Mouse (Mus musculus): ENCODE measurements at regions not wholly inside any gene's neighbourhood (a gene's known extent, or its start where the extent isn't known, plus 50 kb on each side); places are given as distances from the start of the nearest gene placed in this dataset.

- no peak for DNase-seq (ENCODE audit: low read depth, low spot score)
Observed at GRCm38 (mm10) chr8:89279844-89280243, 235.9 kb upstream of the Sall1 start.

DNA sequence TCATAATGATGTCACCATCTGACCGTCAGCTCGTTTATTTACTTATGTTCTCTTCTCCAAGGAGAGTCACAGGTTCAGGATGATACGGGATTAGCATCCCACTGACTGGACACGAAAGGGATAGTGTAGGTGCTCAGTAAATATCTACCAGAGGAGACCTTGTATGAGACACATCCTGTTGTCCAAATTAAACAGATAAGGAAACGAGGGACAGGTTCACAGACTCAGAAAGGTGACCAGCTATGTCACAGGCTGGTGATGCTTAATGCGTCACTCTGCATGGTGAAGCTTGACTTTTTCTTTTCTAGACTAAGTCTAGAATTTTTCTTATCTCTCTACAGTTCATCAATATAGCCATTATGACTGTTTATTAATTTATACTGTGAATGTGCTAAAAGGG, 235.2 kb upstream of the Sall1 start:
- no peak for DNase-seq (ENCODE audit: low read depth, low spot score)

DNA sequence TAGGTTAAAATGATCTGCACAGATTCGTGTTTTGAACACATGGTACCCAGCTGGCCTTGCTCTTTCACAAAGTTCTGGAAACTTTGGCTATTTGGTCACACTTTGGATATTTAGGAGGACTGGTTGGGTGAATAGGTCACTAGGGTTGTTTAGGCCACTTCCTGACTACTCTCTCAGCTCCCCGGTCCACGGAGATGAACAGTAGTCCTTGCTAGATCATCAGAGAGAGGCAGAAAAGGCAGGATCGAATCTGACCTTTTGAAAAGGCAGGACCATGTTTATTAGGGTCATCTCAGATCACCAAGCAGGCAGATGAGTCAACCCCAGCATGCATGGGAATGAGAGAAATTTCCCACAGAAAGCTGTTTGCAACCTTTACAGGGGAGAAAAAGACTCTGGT, 229.3 kb upstream of the Sall1 start:
- DNase-seq (ENCODE audit: low read depth, low spot score): no peak

DNA sequence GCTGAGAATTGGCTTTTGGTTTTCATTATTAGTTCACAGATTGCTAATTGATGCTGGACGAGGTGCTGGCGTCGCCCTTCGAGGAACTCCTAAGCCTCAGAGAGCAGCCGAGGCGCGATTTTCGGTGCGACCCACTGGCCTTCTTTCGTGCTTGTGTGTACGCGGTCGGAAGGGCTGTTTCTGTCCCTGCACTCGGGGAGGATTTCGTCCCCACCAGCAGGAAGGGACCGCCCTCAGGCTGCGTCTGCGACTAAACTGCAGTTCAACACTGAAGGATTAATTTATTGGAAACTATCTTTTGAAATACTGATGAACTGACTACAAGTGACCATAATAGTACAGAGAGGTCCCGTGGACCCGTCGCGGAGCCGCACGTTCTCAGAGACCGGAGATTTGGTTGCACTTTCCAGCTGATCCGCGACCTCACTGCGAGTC, 228.4 kb upstream of the Sall1 start:
- DNase-seq (ENCODE audit: low read depth, low spot score): no peak

- DNase-seq (ENCODE audit: low read depth, low spot score): no peak
Observed at GRCm38 (mm10) chr8:89271381-89272355, 227.7 kb upstream of the Sall1 start.

DNA sequence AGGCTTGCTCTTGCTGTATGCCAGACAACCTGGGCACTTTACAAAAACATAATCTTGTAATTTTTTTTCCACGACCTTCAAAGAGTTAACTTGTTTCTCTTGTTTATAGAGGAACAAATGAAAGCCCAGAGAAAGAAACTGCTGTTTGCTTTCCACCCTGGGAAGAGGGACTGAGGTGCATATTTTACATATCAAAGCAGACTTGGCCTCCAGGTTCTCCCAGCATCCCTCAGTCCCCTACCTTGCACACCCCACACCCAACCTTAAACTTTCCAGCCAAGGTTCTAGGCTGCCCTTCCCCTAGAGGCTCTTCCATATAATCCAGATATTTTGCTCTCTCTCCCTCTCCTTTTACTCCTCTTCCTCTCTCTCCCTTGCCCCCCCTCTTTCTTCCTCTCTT, 226.0 kb upstream of the Sall1 start:
- DNase-seq (ENCODE audit: low read depth, low spot score): no peak

GRCm38 (mm10) chr8:89261163-89261812, 217.3 kb upstream of the Sall1 start:
- DNase-seq (ENCODE audit: low read depth, low spot score): no peak

DNA sequence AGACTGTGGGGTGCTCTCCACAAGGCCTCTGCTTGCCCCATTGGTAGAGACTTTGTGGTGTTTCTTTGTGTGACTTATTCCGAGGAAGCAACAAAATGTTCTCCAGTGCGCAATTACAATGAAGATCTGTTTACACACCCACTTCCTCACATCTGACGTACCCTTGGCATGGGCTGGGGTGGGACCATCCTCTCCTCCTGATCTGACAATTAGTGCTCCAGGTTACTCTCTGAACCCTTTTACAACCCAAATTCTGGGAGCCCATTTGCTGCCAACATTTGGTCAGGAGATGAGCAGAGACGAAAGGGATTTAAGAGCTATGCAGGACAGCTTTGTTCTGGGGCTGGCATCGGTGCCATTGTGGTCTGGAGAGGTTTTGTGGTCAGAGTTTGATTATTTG, 215.9 kb upstream of the Sall1 start:
- DNase-seq (ENCODE audit: low read depth, low spot score): no peak

- DNase-seq (ENCODE audit: low read depth, low spot score): no peak
Observed at GRCm38 (mm10) chr8:89246342-89246741, 202.4 kb upstream of the Sall1 start.

DNA sequence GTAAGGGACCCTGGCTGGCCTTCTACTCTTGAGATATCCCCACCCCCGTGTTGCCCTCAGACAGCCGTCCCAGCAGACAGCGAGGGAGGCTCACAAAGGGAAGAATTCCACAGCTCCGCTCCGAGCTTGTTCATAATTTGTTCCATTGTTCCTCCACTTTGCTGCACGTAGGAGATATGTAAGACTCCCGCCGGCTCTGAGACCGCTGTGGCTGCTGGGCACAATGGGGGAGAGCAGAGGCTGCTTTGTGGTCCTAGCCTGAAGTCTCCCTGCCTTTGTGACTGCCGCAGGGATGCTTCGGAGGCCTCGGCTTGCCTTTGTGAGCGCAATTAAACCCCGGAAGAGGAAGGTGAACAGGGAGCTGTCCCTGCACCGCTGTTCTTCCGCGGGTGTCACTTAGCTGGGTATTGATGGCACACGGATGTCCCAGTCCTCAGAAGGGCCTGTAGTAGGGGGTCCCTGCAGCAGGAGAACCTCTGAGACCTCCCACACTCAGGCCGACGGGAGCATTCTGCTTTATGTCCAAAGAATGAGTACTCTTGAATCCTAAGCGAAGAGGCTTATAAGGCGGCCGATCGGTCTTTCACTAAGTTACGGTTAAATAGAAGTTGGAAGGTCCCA, 201.3 kb upstream of the Sall1 start:
- no peak for DNase-seq (ENCODE audit: low read depth, low spot score)

DNA sequence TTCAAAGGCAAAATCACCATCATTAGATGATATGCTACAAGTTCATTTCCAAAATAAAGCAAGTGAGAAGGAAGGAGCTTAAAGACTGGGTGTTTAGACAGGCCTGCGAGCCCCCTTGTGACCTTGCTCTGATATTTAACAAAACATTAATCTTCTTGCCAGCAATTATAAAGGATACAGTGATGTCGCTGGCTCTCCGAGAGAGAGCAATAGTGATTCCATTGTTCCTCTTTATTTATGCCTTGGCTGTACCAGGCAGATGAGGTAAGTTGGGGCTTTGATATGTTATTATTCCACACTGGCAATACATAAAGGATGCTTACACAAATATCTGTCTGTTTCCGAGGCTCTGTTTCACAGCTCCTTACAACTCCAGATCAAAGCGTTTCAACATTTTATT, 197.7 kb upstream of the Sall1 start:
- DNase-seq (ENCODE audit: low read depth, low spot score): no peak

GRCm38 (mm10) chr8:89239626-89240025, 195.7 kb upstream of the Sall1 start:
- DNase-seq (ENCODE audit: low read depth, low spot score): no peak

GRCm38 (mm10) chr8:89234041-89234440, 190.1 kb upstream of the Sall1 start:
- DNase-seq (ENCODE audit: low read depth, low spot score): no peak

DNA sequence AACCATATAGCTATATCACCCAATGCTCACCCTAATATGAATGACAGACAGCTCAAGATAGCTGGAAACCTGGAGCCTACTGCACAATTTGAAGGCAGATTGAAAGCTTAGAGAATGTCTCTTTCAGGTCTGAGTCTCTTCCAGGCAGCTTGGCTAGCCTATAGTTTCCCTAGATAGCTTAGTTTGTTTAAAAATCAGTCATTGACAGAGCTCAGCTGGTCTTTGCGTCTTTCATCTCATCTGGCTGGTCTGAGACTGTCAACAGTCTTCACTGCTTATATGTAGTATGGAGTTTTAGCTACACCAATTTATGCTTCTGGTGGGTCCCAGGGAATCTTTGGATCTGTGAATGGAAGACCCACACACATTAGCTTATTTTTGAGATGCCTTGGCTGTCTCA, 188.4 kb upstream of the Sall1 start:
- DNase-seq (ENCODE audit: low read depth, low spot score): no peak

DNA sequence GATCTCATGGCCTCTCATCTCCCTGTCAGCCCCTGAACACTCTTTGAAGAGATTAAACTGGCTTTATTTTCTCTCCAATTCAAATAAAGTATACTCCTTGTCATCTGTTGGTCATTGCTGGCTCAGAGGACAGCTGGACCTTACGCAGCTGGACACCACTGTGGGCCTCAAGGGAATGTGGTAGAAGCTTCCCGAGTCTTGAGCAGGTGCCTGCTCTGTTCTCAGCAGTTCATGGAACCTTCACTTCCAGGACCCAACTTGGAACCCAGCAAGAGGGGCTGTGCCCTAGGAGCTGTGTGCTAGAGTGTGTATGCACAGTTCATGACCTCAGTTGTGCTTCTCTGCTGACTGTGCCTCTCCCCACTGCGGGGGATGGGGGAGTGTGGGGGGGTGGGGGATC, 185.2 kb upstream of the Sall1 start:
- no peak for DNase-seq (ENCODE audit: low read depth, low spot score)

DNA sequence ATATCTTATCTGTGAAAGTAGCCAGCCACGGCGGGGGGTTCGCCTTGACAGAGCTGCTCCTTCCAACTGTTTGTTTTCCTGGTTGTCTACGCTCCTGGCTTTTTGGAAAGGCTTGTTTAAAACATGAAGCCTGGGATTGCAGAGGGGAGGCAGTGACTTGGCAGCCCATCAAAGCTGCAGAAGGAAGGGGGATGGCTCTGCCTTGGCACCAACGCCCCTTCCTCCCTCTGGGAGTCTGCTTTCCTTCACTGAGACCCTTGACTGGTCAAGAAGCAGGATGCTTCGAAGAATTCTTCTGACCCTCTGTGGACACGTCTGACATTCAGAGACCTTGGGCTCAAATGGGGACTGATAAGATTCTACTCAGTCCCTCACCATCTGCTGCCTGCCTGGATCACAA, 176.9 kb upstream of the Sall1 start:
- DNase-seq (ENCODE audit: low read depth, low spot score): no peak

GRCm38 (mm10) chr8:89220381-89220780, 176.4 kb upstream of the Sall1 start:
- no peak for DNase-seq (ENCODE audit: low read depth, low spot score)

DNA sequence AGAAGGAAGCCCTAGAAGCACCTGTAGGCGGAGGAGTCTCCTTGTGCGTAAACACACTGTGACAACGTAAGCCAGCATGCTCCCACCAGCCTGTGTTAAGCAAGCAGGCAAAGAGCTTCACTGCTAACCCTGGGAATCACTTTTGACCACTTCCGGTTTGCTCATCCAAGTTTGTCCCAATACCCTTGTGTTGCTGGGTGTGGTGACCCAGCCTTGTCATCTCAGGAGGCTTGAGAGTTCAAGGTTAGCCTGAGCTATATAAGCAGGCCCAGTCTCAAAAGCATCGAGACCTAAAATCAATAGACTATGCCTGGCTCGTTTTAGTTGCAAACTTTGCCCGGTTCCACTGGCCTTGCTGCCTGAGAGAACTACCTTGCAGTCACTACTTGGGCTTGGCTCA, 175.2 kb upstream of the Sall1 start:
- DNase-seq (ENCODE audit: low read depth, low spot score): no peak

DNA sequence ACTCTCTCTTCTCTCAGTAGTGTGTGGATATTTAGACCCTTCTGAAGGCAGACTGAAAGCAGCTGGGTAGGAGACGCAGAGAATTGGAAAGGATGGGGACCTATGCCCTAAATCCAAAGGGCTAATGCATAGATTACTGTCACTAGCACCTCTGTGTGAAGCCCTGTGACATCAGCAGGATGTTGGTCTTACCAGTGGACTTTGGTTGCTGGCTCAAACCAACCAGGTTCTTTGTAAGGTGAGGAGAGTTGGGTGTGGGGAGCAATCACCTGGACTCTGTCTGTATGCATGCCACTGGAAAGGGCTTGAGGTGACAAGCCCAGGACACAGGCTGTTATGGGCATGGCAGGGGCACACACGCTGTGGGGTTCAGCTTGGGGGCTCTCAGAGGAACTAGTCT, 173.7 kb upstream of the Sall1 start:
- DNase-seq (ENCODE audit: low read depth, low spot score): no peak

- DNase-seq (ENCODE audit: low read depth, low spot score): no peak
Observed at GRCm38 (mm10) chr8:89211931-89212330, 168.0 kb upstream of the Sall1 start.

DNA sequence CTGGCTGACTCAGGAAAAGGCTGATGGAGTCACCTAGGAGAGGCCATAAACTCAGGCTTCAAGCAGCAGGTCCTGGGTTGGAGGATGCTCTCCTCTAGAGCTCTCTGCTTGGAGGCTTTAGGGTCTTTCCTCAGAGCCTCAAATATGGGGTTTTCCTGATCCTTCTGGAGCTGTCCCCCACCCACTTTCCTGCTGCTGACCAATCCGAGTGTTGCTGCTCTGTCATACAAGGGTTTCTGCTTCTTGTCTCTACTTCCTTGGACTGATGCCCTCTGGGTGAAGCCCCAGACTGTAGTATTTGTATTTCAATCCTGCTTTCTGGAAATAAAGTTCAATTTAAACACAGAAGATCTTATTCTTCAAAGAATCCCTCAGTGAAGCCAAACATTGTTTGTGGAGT, 166.7 kb upstream of the Sall1 start:
- no peak for DNase-seq (ENCODE audit: low read depth, low spot score)

DNA sequence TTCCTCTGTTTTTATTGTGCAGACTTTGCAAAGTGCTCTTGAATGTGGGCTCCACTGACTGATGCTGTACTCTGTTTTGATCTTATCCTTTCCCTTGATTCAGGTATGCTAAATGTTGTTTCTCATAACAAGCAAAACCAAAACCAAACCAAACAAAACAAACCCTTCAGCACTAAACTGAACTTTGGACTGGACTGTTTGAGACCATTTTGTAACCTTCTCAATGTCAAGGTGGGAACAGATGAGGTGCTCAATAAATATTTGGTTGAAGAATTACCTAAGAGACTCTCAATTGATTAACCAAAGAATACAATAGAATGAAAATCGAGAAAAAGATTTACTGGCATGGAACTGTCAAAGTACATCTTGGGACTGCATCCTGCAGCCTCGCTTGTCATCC, 163.9 kb upstream of the Sall1 start:
- no peak for DNase-seq (ENCODE audit: low read depth, low spot score)
